Mouse (Mus musculus): ENCODE results near the gene Tnfrsf1a.

GRCm38 (mm10) chr6:125323547-125323946, 25.6 kb upstream of the Tnfrsf1a start:
- TF ChIP-seq POLR2A (IDR thresholded peaks at IDR 0.05; ENCODE audit: borderline replicate concordance, insufficient read depth, low read length) (no peak), CTCF (IDR thresholded peaks at IDR 0.05; ENCODE audit: borderline replicate concordance, insufficient read depth, low read depth, low read length) (no peak)
